Mouse (Mus musculus) MEL (cell line): ENCODE measurements around the gene Prpf19. TPM values are rescaled to one million over a fixed set of nuclear protein-coding genes. Genes with fewer than 3 reads are reported as not detected.

Experiments used
- DNase-seq: peaks from one replicate; pipeline ENCODE4 v3.0.0; 2011; ENCODE audit warnings: low read depth, low spot score
- H3K27ac ChIP-seq: 2 replicates; pipeline ENCODE4 v1.5.1; 2012; ENCODE audit warnings: low read depth, mild to moderate bottlenecking, control low read depth, low read length, moderate library complexity; ENCODE audit not compliant: control insufficient read depth
- H3K27me3 ChIP-seq, 2 experiments: fragments of 150-350 bp in 1 of 2; sonication (generic) in 1 of 2; 2 replicates each; pipeline ENCODE4 v1.6.1; 2012; ENCODE audit warnings: low read length in 2 of 2, mild to moderate bottlenecking in 2 of 2, improper control_type of control experiment in 1 of 2, moderate library complexity in 1 of 2; ENCODE audit not compliant: insufficient read depth in 2 of 2, control insufficient read depth in 1 of 2
- H3K36me3 ChIP-seq, 2 experiments: 2 replicates each; pipeline ENCODE4 v1.6.1; 2012 to 2014; ENCODE audit warnings: low read length in 2 of 2, improper control_type of control experiment in 1 of 2, inconsistent platforms in 1 of 2, mild to moderate bottlenecking in 1 of 2; ENCODE audit not compliant: insufficient read depth in 2 of 2, control insufficient read depth in 1 of 2
- H3K4me1 ChIP-seq, 2 experiments: fragments of 150-350 bp in 1 of 2; sonication (generic) in 1 of 2; 2 replicates each; pipeline ENCODE4 v1.6.1; 2012; ENCODE audit warnings: low read length in 2 of 2, improper control_type of control experiment in 1 of 2, mild to moderate bottlenecking in 1 of 2; ENCODE audit not compliant: insufficient read depth in 2 of 2, control insufficient read depth in 1 of 2
- H3K4me3 ChIP-seq, 2 experiments: fragments of 150-350 bp in 1 of 2; sonication (generic) in 1 of 2; 2 replicates each; pipeline ENCODE4 v1.5.1; 2012; ENCODE audit warnings: low read depth in 2 of 2, low read length in 2 of 2, mild to moderate bottlenecking in 2 of 2, moderate library complexity in 2 of 2, control low read depth in 1 of 2, improper control_type of control experiment in 1 of 2; ENCODE audit not compliant: control insufficient read depth in 1 of 2, insufficient read depth in 1 of 2
- H3K79me2 ChIP-seq: 2 replicates; pipeline ENCODE4 v1.6.1; 2012; ENCODE audit warnings: mild to moderate bottlenecking, low read length, moderate library complexity; ENCODE audit not compliant: control insufficient read depth, poor library complexity, insufficient read depth
- H3K9ac ChIP-seq: 2 replicates; pipeline ENCODE4 v1.6.1; 2012; ENCODE audit warnings: low read depth, mild to moderate bottlenecking, control low read depth, low read length, moderate library complexity; ENCODE audit not compliant: control insufficient read depth, poor library complexity, severe bottlenecking
- H3K9me3 ChIP-seq: fragments of 150-350 bp; sonication (generic); replicated peaks from 2 replicates; pipeline ENCODE4 v1.6.1; 2012; ENCODE audit warnings: mild to moderate bottlenecking, low read length, improper control_type of control experiment, moderate library complexity; ENCODE audit not compliant: insufficient read depth
- CHD2 ChIP-seq: IDR thresholded peaks from 2 replicates; pipeline ENCODE4 v1.6.1; 2011; ENCODE audit warnings: low read length, improper control_type of control experiment
- CTCF ChIP-seq, 3 experiments: IDR thresholded peaks in 2 of 3; conservative IDR thresholded peaks in 1 of 3; 2 replicates each; pipeline ENCODE4 v1.5.1; 2011 to 2012; ENCODE audit warnings: low read length in 3 of 3, low read depth in 2 of 3, mild to moderate bottlenecking in 2 of 3, improper control_type of control experiment in 1 of 3, inconsistent platforms in 1 of 3, mixed read lengths in 1 of 3, moderate library complexity in 1 of 3; ENCODE audit not compliant: control insufficient read depth in 1 of 3, insufficient read depth in 1 of 3, poor library complexity in 1 of 3, severe bottlenecking in 1 of 3
- EP300 ChIP-seq, 2 experiments: IDR thresholded peaks; 2 replicates each; pipeline ENCODE4 v1.6.1; 2011; ENCODE audit warnings: improper control_type of control experiment in 2 of 2, low read length in 2 of 2, low read depth in 1 of 2, mild to moderate bottlenecking in 1 of 2
- GATA1 ChIP-seq: IDR thresholded peaks from 2 replicates; pipeline ENCODE4 v1.6.1; 2011; ENCODE audit warnings: low read depth, low read length, improper control_type of control experiment
- HCFC1 ChIP-seq: IDR thresholded peaks from 2 replicates; pipeline ENCODE4 v1.6.1; 2012; ENCODE audit warnings: low read depth, mild to moderate bottlenecking, inconsistent platforms, low read length, improper control_type of control experiment, moderate library complexity
- KAT2A ChIP-seq: conservative IDR thresholded peaks from 2 replicates; pipeline ENCODE4 v1.6.1; 2012; ENCODE audit warnings: low read depth, low read length, improper control_type of control experiment, inconsistent platforms
- MAFK ChIP-seq: IDR thresholded peaks from 2 replicates; pipeline ENCODE4 v1.6.1; 2011; ENCODE audit warnings: low read depth, mild to moderate bottlenecking, low read length, improper control_type of control experiment, borderline replicate concordance
- MAX ChIP-seq: IDR thresholded peaks from 2 replicates; pipeline ENCODE4 v1.6.1; 2011; ENCODE audit warnings: low read length, improper control_type of control experiment
- MEF2A ChIP-seq: IDR thresholded peaks from 2 replicates; pipeline ENCODE4 v1.6.1; 2014; ENCODE audit warnings: low read depth, mild to moderate bottlenecking, inconsistent platforms, low read length, improper control_type of control experiment; ENCODE audit not compliant: poor library complexity, insufficient replicate concordance, severe bottlenecking; ENCODE audit errors: extremely low read depth
- MXI1 ChIP-seq: IDR thresholded peaks from 2 replicates; pipeline ENCODE4 v1.6.1; 2011; ENCODE audit warnings: mild to moderate bottlenecking, low read depth, low read length, improper control_type of control experiment
- MYB ChIP-seq: IDR thresholded peaks from 2 replicates; pipeline ENCODE4 v1.6.1; 2011; ENCODE audit warnings: mild to moderate bottlenecking, low read depth, low read length, improper control_type of control experiment
- MYC ChIP-seq: IDR thresholded peaks from 2 replicates; pipeline ENCODE4 v1.6.1; 2011; ENCODE audit warnings: low read depth, mild to moderate bottlenecking, low read length, improper control_type of control experiment, moderate library complexity
- NELFE ChIP-seq: IDR thresholded peaks from 2 replicates; pipeline ENCODE4 v1.6.1; 2011; ENCODE audit warnings: low read depth, low read length, improper control_type of control experiment
- NRF1 ChIP-seq: IDR thresholded peaks from 2 replicates; pipeline ENCODE4 v1.6.1; 2014; ENCODE audit warnings: low read depth, mild to moderate bottlenecking, inconsistent platforms, low read length, improper control_type of control experiment, moderate library complexity; ENCODE audit not compliant: poor library complexity, insufficient read depth, severe bottlenecking
- POLR2A ChIP-seq, 2 experiments: IDR thresholded peaks; 2 replicates each; pipeline ENCODE4 v1.6.1; 2011 to 2012; ENCODE audit warnings: low read length in 2 of 2, mild to moderate bottlenecking in 2 of 2, control low read depth in 1 of 2, improper control_type of control experiment in 1 of 2, low read depth in 1 of 2, moderate library complexity in 1 of 2; ENCODE audit not compliant: control insufficient read depth in 1 of 2, insufficient read depth in 1 of 2, poor library complexity in 1 of 2
- POLR2AphosphoS5 ChIP-seq: IDR thresholded peaks from 2 replicates; pipeline ENCODE4 v1.6.1; 2012; ENCODE audit warnings: low read depth, borderline replicate concordance, mild to moderate bottlenecking, inconsistent platforms, low read length, moderate library complexity, mixed read lengths
- RAD21 ChIP-seq: IDR thresholded peaks from 2 replicates; pipeline ENCODE4 v1.6.1; 2011; ENCODE audit warnings: mild to moderate bottlenecking, low read depth, low read length, improper control_type of control experiment
- RCOR1 ChIP-seq: IDR thresholded peaks from 2 replicates; pipeline ENCODE4 v1.6.1; 2012; ENCODE audit warnings: low read depth, mild to moderate bottlenecking, inconsistent platforms, low read length, improper control_type of control experiment
- SIN3A ChIP-seq: IDR thresholded peaks from 2 replicates; pipeline ENCODE4 v1.6.1; 2012; ENCODE audit warnings: low read length, improper control_type of control experiment, inconsistent platforms
- TBP ChIP-seq: IDR thresholded peaks from 2 replicates; pipeline ENCODE4 v1.8.0; 2011; ENCODE audit warnings: low read depth, low read length, improper control_type of control experiment
- TCF12 ChIP-seq: IDR thresholded peaks from 2 replicates; pipeline ENCODE4 v1.6.1; 2014; ENCODE audit warnings: low read depth, mild to moderate bottlenecking, inconsistent platforms, low read length, improper control_type of control experiment, moderate library complexity
- UBTF ChIP-seq: IDR thresholded peaks from 2 replicates; pipeline ENCODE4 v1.6.1; 2012; ENCODE audit warnings: low read depth, mild to moderate bottlenecking, inconsistent platforms, low read length, improper control_type of control experiment, moderate library complexity, borderline replicate concordance; ENCODE audit not compliant: insufficient read depth
- USF1 ChIP-seq: IDR thresholded peaks from 2 replicates; pipeline ENCODE4 v1.6.1; 2014; ENCODE audit warnings: low read depth, mild to moderate bottlenecking, inconsistent platforms, low read length, improper control_type of control experiment, moderate library complexity
- ZC3H11A ChIP-seq: IDR thresholded peaks from 2 replicates; pipeline ENCODE4 v1.6.1; 2012; ENCODE audit warnings: low read depth, mild to moderate bottlenecking, inconsistent platforms, low read length, improper control_type of control experiment
- ZKSCAN1 ChIP-seq: IDR thresholded peaks from 2 replicates; pipeline ENCODE4 v1.6.1; 2012; ENCODE audit warnings: low read depth, mild to moderate bottlenecking, inconsistent platforms, low read length, improper control_type of control experiment, moderate library complexity
- ZMIZ1 ChIP-seq: IDR thresholded peaks from 2 replicates; pipeline ENCODE4 v1.6.1; 2012; ENCODE audit warnings: low read depth, mild to moderate bottlenecking, inconsistent platforms, low read length, improper control_type of control experiment, moderate library complexity
- ZNF384 ChIP-seq: IDR thresholded peaks from 2 replicates; pipeline ENCODE4 v1.6.1; 2012; ENCODE audit warnings: low read depth, mild to moderate bottlenecking, inconsistent platforms, low read length, improper control_type of control experiment
- polyA plus RNA-seq, 2 experiments: library from polyadenylated mRNA; stranded (reverse) in 1 of 2; unstranded in 1 of 2; fragments of >175 nt in 1 of 2; fragments of >200 nt in 1 of 2; gene quantifications; 2 replicates each; pipeline versions ENCODE4 v1.2.1 to v1.2.4; 2012; ENCODE audit warnings: low replicate concordance in 2 of 2, low read depth in 1 of 2; ENCODE audit not compliant: insufficient read length in 2 of 2, insufficient read depth in 1 of 2, missing spikeins in 1 of 2
- total RNA-seq: library from RNA; depleted of rRNA; stranded (reverse); fragments of 300-350 nt; gene quantifications from 2 replicates; pipeline ENCODE4 v1.2.3, GENCODE M21; 2012

The Prpf19 gene
- total and polyA plus RNA-seq, 3 experiments, result 128 to 363 (median 158) TPM

- no peaks in the 10 kb centered on the region for H3K79me2 ChIP-seq
- TF ChIP-seq HCFC1 (no peak), TBP (no peak), NELFE (no peak), SIN3A (no peak), TCF12 (no peak), CHD2 (no peak), MAX (no peak), ZNF384 (no peak), RAD21 (no peak), NRF1 (no peak), POLR2A (IDR thresholded peaks at IDR 0.05; ENCODE audit: control insufficient read depth in 1 of 2, insufficient read depth in 1 of 2, low read depth in 1 of 2, low read length in 2 of 2, poor library complexity in 1 of 2) (no peak), MXI1 (no peak), MYC (no peak), MYB (no peak), MEF2A (no peak), MAFK (no peak), ZKSCAN1 (no peak), KAT2A (no peak)
- TF ChIP-seq, all 39 proteins: peak for 0
- no peak for DNase-seq
- Histone ChIP-seq H3K9ac (no peak overlapping the region), H3K36me3 (no peaks in the 10 kb centered on the region; a peak in 2 of 4 replicates), H3K4me3 (no peak overlapping the region), H3K27me3 (no peaks in the 10 kb centered on the region), H3K4me1 (no peaks in the 10 kb centered on the region), H3K27ac (no peak overlapping the region), H3K9me3 (no peaks in the 10 kb centered on the region)
Measured at GRCm38 (mm10) chr19:10871328-10871961, 23.6 kb upstream of the Prpf19 start.

- Histone ChIP-seq H3K79me2 (peaks cover 5% of the 10 kb centered on the region), H3K4me3 (no peak overlapping the region), H3K27ac (no peak overlapping the region), H3K9me3 (no peaks in the 10 kb centered on the region), H3K4me1 (peaks cover 0 to 13% of the 10 kb centered on the region in 2 experiments; a peak in 2 of 4 replicates), H3K27me3 (no peaks in the 10 kb centered on the region), H3K9ac (no peak overlapping the region), H3K36me3 (peaks cover 0 to 9% of the 10 kb centered on the region in 2 experiments; a peak in 3 of 4 replicates)
- no peak for DNase-seq
- TF ChIP-seq EP300 (IDR thresholded peaks at IDR 0.05; ENCODE audit: low read depth in 1 of 2, low read length in 2 of 2) (no peak), NELFE (no peak), HCFC1 (no peak), RAD21 (no peak), MAFK (no peak), POLR2AphosphoS5 (no peak), TCF12 (no peak), KAT2A (no peak), USF1 (no peak), GATA1 (no peak), ZMIZ1 (no peak), CTCF (IDR thresholded peaks at IDR 0.05 in 2 of 3, conservative IDR thresholded peaks at IDR 0.05 in 1 of 3; ENCODE audit: control insufficient read depth in 1 of 3, insufficient read depth in 1 of 3, low read depth in 2 of 3, low read length in 3 of 3, poor library complexity in 1 of 3, severe bottlenecking in 1 of 3) (no peak), ZC3H11A (no peak), MYC (no peak), RCOR1 (no peak), MAX (no peak), UBTF (no peak), ZNF384 (no peak), MYB (no peak), TBP (no peak)
Measured at GRCm38 (mm10) chr19:10878201-10878837, 16.7 kb upstream of the Prpf19 start.
